Comparison of ENCODE assay signal across 8 mouse cellular contexts in genomic region chr13:34163304-34163975, GRCm38 (mm10). TPM values are rescaled to one million over a fixed set of nuclear protein-coding genes. Genes with fewer than 3 reads are reported as not detected.
DNase-seq lines count a peak whose midpoint lies in the region; ATAC-seq and TF ChIP-seq lines count a peak whose summit lies in the region.

No protein-coding gene starts in this region.

- H3K27me3 ChIP-seq in hindbrain, embryonic 16.5 days (replicated peaks; ENCODE audit: control insufficient read depth, insufficient read depth, low read length), result no peaks in the 10 kb centered on the region

- no peaks in the 10 kb centered on the region for H3K9me3 ChIP-seq in hindbrain, embryonic 16.5 days (ENCODE audit: control insufficient read depth, low read length)

- H3K36me3 ChIP-seq in hindbrain, embryonic 16.5 days (ENCODE audit: control insufficient read depth, insufficient read depth, low read length), result peaks cover 4% of the 10 kb centered on the region

- no peak for TF ChIP-seq CTCF in left cerebral cortex, adult 2 months (IDR thresholded peaks at IDR 0.05)

- peak overlapping the region; percentile 84 for H3K4me3 ChIP-seq in left cerebral cortex, adult 2 months
- peak overlapping the region; percentile 92 for H3K4me3 ChIP-seq in brown adipose tissue, adult 24 weeks (ENCODE audit: insufficient read depth, low read depth, low read length)
- H3K4me3 ChIP-seq in hindbrain, embryonic 16.5 days (ENCODE audit: low read length), result peak overlapping the region; percentile 85

- no peak; the same call in 1 of the 2 replicates for ATAC-seq in hindbrain, embryonic 16.5 days
- ATAC-seq in monocyte, adult 5-6 weeks (replicated peaks; ENCODE audit: insufficient number of reproducible peaks, low FRiP score, low TSS enrichment, poor library complexity, severe bottlenecking), result peak; percentile 30

- H3K27ac ChIP-seq in left cerebral cortex, adult 2 months, result peak overlapping the region; percentile 96
- no peak overlapping the region for H3K27ac ChIP-seq in brown adipose tissue, adult 24 weeks (replicated peaks; ENCODE audit: low read depth, low read length)
- peak overlapping the region; percentile 92 for H3K27ac ChIP-seq in hindbrain, embryonic 16.5 days (ENCODE audit: low read depth, low read length)

- intact Hi-C loops in left cerebral cortex, adult 2 months (cut with DNase I), result no loop called here
- intact Hi-C loops in left cerebral cortex, postnatal 36 days (cut with DNase I), result no loop called here

- peak in 1 of 2 experiments; percentile 29 for DNase-seq in left cerebral cortex, adult 2 months (ENCODE audit: extremely low spot score in 1 of 2, low spot score in 2 of 2)
- no peak for DNase-seq in left cerebral cortex, postnatal 36 days (ENCODE audit: low spot score in 2 of 2)
- DNase-seq in embryo, embryonic 10.5 days (ENCODE audit: low spot score), result no peak
- no peak for DNase-seq in urinary bladder, postnatal 14 days (ENCODE audit: low spot score)
- no peak for DNase-seq in urinary bladder, adult 18-20 months (ENCODE audit: low spot score in 2 of 2)

- 37% methylated on average over 12 of the region's 12 CpGs for WGBS in hindbrain, embryonic 16.5 days

- no peaks in the 10 kb centered on the region; the same call in 1 of the 2 replicates for H3K4me1 ChIP-seq in brown adipose tissue, adult 24 weeks (ENCODE audit: control insufficient read depth, insufficient read depth, insufficient read length, low read length)
- H3K4me1 ChIP-seq in hindbrain, embryonic 16.5 days (ENCODE audit: control insufficient read depth, insufficient read depth, low read depth, low read length), result peaks cover 14% of the 10 kb centered on the region

- peak overlapping the region; percentile 81 for H3K4me2 ChIP-seq in hindbrain, embryonic 16.5 days (ENCODE audit: low read length)

- peak overlapping the region; percentile 78 for H3K9ac ChIP-seq in hindbrain, embryonic 16.5 days (ENCODE audit: low read depth, low read length)

RNA-seq across cellular contexts. Expression of gene Psmg4, which starts 0.7 kb away (rescaled TPM):
- 10 to 100 TPM; 19.4 to 20.6 TPM for total RNA-seq in left cerebral cortex, adult 2 months (2021)
- 10 to 100 TPM; 19.4 to 20.5 TPM for total RNA-seq in left cerebral cortex, postnatal 36 days (2021)
- polyA plus RNA-seq in brown adipose tissue, adult 24 weeks (2012; ENCODE audit: insufficient read depth, insufficient read length, missing spikeins), result 25.2 and 29.4 TPM in 2 replicates
- polyA plus RNA-seq in hindbrain, embryonic 16.5 days (2015; fragmentation: Nextera tagmentation; extraction: Ambion mirVana), result 69.1 and 69.5 TPM in 2 replicates
- 59.4 to 101 TPM (median 76.2 TPM) in 3 replicates for total RNA-seq in monocyte, adult 5-6 weeks (2017)

RNA-seq across cellular contexts. Expression of gene Tubb2b, which starts 33.2 kb away (rescaled TPM):
- 100 to 1,000 TPM; 153 to 177 TPM for total RNA-seq in left cerebral cortex, adult 2 months (2021)
- total RNA-seq in left cerebral cortex, postnatal 36 days (2021), result 100 to 1,000 TPM; 174 to 183 TPM
- 1.0 and 1.7 TPM in 2 replicates for polyA plus RNA-seq in brown adipose tissue, adult 24 weeks (2012; ENCODE audit: insufficient read depth, insufficient read length, missing spikeins)
- 1,169 and 1,199 TPM in 2 replicates for polyA plus RNA-seq in hindbrain, embryonic 16.5 days (2015; fragmentation: Nextera tagmentation; extraction: Ambion mirVana)
- 5.1 to 7.5 TPM (median 5.7 TPM) in 3 replicates for total RNA-seq in monocyte, adult 5-6 weeks (2017)

Comparison
In these comparisons a context has a peak if more than half of its experiments do, and no peak if none do; other contexts are left out.
1. RNA of gene Tubb2b, which starts 33.2 kb away (total RNA-seq): 174 to 183 TPM in left cerebral cortex, postnatal 36 days and 153 to 177 TPM in left cerebral cortex, adult 2 months; 5.1 to 7.5 TPM in monocyte, adult 5-6 weeks; every median in the first group is over 10 times any median in the second.
2. Peak in every context shown above with its lines, with median percentiles within 50 percentile points of each other: H3K4me3 ChIP-seq.